Mouse (Mus musculus): ENCODE measurements around the gene Psmd8.
"Not testable (repeated sequence)": the region's sequence is repeated elsewhere in the genome, so short reads cannot be mapped to it uniquely, and the experiment has no call there.

The Psmd8 gene

DNA sequence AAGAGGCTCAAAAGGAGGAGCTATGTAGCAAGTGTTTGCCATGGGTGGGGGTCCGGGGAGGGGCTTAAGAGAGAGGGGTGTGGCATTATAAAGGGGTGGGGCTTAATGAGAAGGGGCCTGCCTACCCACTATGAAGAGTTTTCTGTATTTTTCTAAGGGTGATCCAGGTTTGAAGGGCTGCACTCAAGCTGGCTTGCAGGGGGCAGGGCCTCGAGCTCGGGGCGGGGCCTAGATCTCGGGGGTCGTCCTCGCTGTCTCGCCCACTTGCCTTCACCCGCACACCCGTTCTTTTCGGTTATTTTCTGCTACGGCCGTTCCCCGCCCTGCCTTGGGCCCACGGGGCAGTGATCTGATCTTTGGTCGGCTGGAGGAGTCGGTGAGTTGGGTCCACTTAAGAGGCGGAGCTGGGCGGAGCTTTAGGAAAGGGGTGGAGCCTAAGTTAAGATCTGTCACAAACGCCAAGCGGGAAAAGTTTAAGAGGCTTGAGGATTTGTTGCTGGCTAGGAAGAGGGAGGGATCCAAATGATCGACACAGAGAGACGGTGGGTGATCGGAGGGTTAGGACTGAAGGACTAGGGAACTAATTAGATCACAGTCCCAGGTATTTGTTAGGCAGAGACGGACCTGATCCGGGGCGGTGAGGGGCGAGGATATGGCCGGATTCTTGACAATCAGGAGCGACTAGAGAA lies 10.3 kb downstream of the Psmd8 start, which contains the start of the genes Ggn and Spred3:
Gene Ggn (plus strand): TSS at position 145 of the 689 bp plus-strand sequence.
Gene Spred3 (minus strand): TSS at position 346 of the 689 bp plus-strand sequence.
- peak; percentile 83 for DNase-seq (ENCODE audit: low read depth)

DNA sequence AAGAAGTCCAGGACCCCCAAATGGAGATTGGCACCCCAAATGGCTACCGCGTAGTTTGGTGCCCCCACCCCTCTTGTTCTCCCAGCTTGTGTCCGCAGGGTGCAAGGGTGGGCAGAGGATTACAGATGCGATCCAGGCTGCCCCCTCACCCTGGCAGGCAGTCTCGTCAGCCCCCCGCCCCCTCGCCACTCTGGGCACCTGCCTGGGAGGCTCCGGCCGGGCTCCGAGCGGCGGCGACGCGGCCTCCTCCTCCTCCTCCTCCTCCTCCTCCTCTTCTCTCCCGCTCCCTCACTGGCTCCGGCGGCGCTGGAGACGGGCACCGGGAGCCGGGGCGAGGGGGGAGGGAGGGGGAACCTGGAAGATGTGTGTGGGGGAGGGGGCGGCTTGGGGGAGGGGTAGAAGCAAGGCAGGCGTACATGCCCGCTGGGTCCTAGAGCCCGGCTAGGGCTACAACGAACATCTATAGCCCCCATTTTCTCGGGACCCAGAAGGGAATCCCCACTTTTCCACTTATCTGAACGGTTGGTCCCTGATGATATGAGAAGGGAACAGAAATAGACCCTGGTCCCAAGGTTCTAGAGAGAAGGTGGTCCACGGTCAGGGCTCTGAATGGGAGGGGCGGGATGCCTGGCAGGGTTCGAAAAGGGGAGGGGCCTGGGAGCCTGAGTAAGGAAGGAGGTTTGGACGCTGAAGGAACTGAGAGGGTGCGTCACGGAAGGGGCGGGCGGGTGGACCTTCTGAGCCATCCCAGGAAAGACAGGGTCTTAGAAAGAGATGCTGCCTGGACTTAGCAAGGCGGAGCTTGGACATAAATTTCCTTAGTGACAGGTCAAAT lies 11.1 kb downstream of the Psmd8 start:
- DNase-seq (ENCODE audit: low read depth) = peak; percentile 70

DNA sequence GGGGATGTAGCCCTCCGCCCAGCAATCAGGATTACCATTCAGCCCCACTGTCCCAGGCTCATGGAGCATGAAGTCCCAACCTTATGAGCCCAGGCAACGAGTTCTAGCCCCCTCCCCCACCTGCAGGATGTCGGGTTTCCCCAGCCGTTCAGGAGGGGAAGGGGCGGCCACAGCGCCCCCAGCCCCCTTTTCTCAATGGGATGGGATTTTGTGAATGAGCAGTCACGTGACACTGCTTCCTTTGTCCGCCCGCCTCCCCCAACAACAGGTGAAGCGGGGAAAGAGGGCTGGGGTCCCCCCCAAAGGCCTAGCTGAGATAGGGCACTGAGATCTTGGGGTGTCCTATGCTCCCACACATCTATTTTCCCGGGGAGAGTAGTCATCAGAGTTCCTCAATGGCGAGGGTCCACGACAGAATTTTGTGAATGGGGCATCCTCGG lies 11.7 kb downstream of the Psmd8 start:
- no peak for DNase-seq (ENCODE audit: low read depth)

DNA sequence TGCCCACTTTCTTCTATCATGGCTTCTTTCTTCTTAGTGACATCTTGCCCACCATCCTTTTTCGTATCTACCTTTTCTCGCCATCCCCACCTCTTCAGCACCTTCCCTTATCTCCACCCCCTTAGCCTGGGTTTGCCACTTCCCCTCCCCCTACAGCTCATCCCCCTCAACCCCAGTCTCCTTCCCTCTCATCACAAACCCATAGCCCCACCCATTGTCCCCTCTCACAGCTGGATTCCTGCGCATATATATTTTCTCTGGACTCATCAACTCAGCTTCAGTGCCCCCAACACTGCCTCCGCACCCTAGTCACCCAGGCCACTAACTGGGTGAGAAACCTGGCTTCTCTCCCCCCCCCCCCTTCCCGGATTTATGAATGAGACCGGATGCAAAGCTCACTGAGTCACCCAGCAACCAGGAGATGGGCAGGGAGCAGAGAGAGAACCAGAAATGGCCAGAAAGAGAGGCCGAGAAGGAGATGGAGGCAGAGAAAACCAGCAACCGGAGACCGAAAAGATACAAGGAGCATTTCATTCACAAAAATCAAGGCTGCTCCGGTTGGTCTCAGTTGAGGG lies 12.3 kb downstream of the Psmd8 start:
- no peak for DNase-seq (ENCODE audit: low read depth)

DNA sequence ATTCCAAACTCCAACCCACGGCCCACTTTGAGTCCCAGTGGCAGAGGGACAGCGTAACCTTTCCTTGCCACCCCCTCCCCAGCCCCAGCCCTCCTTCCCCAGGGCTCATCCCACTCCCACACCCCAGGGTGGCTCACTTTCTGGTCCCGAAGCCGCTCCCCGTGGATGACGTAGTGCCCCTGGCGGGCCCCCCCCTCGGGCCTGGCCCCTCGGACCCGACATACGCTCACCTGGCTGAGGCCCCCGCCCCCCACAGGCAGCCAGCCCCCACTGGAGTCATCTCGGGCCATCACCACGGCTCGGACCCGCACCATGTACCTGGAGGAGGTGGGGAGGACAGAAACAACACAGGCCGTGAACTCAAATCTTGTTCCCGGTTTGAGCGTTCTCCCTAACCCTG lies 12.8 kb downstream of the Psmd8 start:
- DNase-seq (ENCODE audit: low read depth) = no peak

DNA sequence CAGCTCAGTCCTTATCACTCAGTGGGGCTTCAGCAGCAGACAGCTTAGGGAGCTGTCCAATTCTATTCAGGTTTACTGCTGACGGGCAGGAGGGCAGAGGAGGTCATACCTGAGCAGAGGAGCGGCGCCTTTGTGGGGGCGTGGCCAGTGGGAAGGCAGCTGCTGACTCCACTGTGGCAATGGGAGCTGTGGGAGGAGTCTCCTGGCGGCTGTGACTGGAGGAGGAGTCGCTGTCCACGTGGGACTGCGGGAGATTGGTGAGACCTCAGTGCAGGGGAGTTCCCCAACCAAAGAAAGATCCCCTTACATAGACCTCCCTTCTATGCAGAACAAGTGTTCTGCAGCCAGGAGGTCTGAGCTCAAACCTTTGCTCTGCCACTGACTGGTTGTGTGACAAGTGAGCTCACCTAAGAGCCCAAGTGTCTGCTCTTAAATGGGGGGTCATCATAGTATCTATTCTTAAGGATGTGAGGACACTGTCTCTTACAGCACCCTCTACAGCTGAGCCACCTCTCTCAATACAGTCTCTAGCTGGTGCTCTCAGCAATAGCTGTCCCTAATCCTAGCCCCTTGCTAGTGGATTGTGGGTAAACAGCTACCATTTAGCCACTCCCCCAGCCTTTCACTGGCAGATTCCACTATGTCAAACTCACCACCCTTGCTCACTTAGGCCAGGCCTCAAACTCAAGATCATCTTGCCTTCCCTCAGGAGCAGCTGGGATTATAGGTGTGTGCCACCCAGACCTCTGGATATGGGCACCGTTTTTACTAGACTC lies 17.6 kb downstream of the Psmd8 start:
- DNase-seq (ENCODE audit: low read depth) = no peak

DNA sequence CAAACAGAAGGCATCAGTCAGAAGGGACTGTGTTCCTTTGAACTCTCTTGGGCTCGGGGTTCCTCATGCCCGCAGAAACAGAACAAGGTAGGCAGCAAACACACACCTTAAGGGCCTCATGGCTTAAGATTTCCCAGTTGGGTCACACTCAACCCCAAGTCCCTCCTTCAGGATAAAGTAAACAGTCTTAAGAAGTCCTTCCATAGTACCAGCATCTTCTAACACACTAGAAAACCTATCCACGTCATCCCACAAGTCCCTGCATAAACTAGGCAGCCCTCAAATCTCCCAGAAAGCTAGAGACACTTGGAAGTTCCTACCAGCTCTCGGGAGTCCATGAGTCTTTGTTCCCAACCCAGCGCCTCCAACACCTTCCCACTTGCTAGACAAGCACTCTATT lies 18.2 kb downstream of the Psmd8 start:
- DNase-seq (ENCODE audit: low read depth) = no peak

DNA sequence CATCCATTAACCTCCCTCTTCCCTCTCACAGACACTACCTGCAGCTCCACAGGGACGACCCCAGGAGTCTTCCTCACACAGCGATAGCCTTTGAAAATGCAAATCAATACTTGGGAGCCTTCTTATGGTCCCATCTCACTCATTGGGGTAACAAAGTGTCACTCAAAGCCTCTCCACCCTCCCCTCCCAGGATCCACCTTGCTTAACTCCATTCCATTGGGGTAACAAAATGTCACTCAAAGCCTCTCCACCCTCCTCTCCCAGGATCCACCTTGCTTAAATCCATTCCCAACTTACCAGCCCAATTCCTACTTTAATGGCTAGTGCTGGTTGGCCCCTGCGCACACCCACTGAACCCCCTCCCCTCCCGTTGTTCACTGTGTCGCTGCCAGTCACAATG lies 22.2 kb downstream of the Psmd8 start:
- DNase-seq (ENCODE audit: low read depth) = no peak

DNA sequence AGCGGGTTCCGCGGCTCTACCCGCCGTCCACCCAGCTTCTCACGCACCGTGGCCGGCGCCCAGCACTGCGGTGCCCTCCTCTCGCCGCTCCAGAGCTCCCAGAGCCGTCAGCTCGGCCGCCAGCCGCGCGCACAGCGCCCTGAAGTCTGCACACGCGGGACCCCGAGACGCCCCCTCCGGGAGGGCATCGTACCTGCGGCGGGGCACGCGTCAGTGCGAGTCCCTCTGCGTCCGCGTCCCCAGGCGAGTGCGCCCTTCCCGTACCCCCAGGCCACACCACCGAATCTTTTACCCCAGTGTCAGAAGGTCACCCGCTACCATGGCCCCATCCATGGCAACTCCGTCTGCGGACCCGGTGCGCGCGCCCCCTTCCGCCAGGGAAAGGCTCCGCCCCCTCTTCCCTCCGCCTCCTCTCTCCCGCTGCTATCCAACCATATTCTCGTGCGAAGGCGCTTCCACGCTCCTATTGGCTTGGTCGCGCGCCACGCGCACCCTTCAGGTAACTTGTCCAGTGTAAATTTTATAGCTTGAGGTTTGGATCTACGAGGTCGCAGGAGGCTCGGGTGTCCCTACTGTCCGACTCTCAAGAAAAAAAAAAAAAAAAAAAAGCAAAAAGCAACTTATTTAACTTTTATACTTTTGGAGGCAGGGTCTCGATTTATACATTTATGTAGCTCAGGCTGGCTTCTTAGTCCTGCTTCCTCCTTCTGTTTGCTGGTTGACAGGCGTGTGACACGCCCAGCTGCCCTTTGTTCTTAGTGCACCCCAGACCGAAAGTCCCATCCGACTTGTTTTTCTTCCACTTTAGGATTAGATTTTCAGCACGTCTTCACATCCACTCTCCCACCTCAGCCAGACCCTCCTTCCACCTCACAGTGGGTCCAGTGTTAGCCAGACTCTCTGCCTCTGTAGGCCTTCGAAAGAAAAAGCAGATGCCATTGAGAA lies 24.4 kb downstream of the Psmd8 start, which contains the start of gene Fam98c:
Gene Fam98c (minus strand): TSS at position 397 of the 945 bp plus-strand sequence.
- DNase-seq (ENCODE audit: low read depth) = peak; percentile 76

DNA sequence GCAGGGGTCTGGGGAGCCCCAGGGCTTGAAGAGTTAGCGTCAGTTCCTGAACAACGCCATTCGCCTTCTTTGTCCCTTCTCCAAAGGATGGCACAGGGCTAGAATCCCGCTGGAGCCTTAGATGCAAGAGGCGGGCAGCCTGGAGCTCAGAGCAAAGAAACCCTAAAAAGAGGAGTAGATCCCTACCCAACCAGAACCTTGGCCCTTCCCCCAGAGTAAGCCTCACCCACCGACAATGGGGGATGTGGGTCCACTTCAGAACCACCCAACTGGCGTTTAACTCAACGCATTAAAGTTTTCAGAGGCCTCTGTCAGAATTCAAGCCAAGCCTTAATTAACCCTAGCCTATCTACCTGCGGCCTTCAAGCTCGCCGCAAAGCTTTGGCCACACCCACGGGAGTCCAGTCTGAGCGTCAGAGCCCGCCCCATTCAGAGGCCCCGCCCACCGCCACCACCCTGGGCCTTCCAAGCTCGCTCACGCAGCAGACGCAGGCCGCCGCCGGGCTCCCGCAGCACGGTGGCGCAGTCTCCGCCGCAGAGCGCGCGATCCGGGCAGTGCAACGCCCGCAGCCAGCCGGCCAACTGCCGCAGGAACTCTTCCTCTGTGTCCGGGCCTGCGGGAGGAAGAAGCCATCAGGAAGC lies 25.2 kb downstream of the Psmd8 start:
- peak; percentile 80 for DNase-seq (ENCODE audit: low read depth)

DNA sequence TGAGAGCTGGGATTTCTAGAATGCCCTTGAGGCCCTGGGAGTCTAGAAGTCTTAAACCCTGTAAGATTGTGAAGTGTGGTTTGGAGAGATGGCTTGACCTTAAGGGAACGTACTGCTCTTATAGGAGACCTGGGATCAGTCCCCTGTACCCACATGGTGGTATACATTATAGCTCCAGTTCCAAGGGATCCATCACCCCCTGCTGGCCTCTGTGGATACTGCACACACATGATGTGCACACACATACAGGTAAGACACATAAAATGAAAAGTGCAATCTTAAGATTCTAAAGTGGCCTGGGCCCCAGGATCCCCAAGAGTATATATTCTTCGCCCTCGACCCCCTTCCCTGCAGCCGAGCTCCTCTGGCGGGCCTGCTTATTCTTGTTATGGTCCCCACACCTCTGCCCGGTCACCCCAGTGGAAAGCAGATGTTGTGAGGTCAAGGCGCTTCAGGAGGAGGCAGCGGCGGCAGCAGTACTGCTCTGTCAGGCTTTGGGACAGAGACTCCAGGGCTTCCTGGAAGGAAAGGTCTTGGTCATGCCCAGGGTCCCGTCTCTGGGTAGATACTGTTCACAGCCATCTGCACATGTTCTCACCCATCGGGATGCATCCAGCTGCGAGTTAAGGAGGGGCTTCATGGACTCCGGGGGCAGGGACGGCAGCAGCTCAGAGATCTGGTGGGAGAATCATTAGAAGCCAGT lies 26.3 kb downstream of the Psmd8 start:
- no peak for DNase-seq (ENCODE audit: low read depth)

DNA sequence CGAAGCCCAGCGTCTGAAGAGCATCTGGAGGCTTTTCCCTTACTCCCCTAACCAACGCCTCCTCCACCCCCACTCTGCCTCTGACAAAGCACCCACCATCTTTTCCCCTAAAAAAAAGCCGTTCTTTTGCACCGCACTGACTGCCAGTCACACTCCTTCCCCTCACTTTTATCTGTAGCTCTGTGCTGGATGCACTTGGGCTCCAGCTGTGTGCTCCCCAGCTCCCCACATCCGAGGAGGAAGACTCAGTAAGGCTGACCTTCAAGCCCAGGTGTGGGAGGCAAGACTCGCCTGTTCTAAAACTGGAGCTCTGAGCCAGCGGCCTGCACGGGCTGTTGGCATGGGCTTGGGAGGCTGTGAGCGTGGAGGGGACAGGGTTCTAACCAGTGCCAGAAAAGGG lies 29.0 kb downstream of the Psmd8 start:
- DNase-seq (ENCODE audit: low read depth) = no peak

DNA sequence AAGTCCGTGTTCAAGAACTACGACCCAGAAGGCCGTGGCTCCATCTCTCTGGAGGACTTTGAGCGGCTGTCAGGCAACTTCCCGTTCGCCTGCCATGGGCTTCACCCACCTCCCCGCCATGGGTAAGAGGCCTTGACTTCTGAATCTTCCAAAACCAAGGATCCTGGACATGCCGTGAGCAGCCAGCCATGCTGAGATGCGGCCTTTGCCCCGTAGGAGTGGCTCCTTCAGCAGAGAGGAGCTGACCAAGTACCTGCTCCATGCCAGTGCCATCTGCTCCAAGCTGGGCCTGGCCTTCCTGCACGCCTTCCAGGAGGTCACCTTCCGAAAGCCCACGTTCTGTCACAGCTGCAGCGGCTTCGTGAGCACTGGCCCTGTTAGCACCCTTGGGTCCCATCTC lies 31.7 kb downstream of the Psmd8 start:
- DNase-seq (ENCODE audit: low read depth) = no peak

DNA sequence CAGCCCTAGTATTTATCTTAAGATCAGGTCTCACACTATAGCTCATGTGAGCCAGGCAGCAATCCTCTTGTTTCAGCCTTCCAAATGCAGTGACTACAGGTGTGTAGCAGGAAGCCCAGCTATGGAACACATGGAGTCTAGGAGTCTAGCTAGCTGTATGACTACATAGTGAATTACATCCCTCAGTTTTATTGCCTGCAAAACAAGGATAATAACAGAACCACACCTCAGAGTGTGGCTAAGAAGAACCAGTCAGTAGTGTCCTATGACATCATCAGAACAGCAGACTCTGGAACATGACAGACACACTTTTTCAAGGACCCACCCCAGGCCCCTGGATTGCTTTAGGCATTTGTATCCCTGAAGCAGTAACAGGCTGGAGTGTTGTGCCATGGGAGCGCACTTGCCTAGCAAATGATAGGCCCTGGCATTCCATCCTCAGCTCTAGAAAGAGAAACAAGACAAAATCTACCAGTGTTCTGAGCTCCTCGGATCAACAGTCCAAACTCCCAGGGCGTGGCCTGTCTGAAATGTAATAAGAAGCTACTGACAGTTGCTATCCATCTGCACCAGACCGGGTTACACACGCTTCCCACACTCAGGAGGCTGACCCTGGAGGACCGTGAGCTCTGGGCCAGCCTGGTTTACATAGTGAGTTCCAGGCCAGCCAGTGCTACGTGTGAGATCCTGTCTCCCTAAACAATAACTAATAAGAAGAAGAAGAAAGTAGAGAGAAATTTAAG lies 33.7 kb downstream of the Psmd8 start:
- no peak for DNase-seq (ENCODE audit: low read depth)

DNA sequence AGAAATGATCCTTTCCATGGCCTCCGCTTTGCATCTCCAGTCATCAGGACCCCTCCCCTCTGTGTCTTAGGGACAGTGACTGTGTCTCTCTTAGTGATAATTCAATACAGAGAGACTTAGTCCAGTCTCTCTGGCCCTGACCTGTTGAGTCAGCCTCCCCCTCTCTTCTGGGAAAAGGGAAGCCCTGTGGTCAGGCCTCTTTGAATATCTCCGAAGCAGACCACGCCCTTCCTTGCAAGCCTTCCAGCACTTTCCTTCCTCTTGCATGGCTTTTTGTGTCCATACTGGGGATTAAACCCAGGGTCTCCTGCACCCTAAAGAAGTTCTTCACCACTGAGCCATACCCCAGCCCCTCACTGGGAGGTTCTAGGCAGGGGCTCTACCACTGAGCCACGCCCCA lies 36.5 kb downstream of the Psmd8 start:
- no peak for DNase-seq (ENCODE audit: low read depth)

DNA sequence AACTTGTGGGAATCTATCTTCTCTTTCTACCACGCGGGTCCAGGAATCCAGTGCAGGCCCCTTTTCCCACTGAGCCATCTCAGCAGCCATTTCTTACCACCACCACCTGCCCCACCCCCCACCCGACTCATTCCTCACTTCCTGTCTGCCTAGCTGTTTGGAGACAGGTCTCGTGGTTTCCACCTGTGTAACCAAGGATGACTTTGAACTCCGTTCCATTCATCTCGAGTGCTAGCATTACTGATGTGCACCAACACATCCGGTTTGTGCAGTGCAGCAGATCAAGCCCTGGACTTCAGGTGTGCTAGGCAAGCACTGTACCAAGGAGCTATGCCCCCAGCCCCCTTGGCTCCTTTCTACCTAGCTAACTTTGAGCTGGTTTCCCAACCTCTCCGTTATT lies 39.1 kb downstream of the Psmd8 start:
- DNase-seq (ENCODE audit: low read depth) = no peak

DNA sequence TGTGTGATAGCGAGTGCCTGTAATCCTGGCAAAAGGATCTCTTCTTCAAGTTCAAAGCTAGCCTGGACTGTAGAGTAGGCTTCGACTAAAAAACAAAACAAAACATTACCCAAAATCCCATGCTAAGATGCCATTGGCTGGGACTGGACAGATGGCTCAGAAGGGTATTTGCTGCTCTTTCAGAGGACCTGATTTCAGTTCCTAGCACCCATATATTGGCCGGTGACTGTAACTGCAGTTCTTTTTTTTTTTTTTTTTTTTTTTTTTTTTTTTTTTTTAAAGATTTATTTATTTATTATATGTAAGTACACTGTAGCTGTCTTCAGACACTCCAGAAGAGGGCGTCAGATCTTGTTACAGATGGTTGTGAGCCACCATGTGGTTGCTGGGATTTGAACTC lies 41.3 kb downstream of the Psmd8 start:
- not testable (repeated sequence) for DNase-seq (ENCODE audit: low read depth)

DNA sequence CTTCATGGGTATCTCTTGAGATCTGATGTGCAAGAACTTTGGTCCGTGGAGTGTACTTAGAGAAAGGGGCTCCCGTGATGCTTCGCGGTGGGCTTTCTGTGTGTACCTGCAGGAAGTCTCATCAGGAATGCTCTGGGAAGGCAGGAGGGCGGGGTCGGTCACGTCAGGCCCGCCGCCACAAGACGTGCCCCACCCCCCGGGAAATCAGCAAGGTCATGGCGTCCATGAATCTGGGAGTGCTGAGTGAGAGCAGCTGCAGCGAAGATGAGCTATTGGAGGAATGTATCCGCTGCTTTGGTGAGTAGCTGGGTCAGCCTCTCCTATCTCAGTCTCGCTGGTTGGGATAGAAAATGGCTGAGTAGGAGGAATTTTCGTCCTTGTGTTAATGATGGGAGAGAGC lies 43.1 kb downstream of the Psmd8 start:
- DNase-seq (ENCODE audit: low read depth) = no peak
